Mouse (Mus musculus): ENCODE results near the gene Hoxa3.

Hoxa3 gene

DNA sequence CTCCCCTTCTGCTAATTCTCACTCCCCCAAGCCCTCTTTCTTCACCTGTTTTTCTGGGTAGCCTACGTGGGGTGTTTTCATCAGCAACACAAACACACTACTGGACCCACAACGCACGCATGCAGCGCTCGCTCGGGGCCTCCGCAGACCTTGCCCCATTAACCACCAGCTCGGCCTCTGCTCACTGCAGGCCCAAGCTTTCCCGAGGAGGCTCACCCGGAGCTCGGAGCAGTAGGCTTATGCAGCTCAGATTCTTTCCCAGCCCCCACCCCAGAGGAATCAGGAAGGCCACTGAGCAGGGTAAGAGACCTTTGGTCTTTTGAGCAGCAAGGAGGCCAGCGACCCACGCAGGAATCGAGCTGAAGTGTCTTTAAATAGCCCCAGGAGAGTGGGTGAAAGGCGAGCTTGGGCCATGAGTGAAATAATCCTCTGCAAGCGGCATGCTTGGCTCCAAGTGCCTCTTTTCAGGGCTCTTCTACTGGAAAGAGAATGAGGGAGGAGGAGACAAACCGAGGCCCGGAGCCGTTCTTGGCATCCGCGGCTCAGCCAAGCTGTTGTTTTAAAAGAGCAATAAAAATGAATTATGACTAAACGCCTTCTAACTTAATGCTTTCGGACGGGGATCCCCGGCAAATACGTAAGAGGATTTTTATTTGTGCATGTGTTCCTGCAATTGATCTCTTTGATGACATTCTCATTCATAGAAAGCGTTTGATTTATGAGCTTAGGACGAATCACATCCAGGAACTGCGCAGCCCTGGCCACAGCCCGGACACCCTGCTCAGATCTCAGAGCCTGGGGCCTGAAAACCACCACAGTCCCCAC is 52.4 kb downstream of the Hoxa3 start:
- in situ Hi-C loops (cut with MboI, MseI) = no loop called here

DNA sequence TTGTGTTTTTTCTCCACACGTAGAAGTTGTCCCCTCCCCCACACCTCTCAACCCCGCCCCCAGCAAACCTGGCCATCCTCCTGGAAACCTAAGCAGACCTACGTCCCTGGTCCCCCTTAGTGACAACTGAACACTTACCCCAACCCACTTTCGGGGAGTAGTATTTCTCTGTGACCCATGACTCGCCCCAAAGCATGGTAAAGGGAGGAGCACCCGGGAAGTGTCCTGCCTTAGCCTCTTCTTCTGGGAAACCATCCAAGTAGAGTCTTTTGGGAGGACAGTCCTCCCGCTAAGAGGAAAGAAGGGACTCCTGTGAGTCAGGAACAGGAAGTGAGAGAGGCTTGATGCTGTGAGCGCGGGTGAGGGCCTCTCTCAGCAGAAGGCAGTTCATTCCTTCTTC is 53.2 kb downstream of the Hoxa3 start:
- in situ Hi-C loops (cut with MboI, MseI) = no loop called here

DNA sequence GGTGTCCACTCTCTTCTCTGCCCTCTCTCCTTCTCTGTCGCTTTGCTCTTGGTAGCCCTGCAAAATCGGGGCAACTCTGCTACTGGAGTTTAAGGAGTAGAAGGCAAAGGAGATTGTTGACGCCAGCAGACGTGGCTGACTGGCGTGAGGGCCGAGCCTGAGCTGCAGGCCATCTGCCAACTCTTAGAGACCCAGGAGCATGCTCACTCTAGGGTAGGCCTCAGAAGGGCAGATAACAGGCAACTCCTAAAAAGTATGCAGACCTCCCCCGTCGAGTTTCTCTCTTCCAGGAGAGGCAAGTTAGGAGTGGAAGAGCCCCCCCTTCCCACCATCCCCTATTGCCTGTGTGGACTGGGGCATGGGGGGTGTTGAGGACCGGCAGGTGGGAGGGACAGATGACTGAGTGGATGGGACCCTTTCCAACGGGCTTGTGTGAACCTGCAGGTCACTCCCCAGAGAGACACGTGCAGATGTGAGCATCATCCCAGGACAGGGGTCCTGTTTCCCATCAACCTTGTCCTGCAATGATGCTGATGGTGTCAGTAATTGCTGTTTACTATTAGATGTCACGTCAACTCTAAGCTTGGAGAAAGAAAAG is 53.9 kb downstream of the Hoxa3 start:
- in situ Hi-C loops (cut with MboI, MseI) = no loop called here

DNA sequence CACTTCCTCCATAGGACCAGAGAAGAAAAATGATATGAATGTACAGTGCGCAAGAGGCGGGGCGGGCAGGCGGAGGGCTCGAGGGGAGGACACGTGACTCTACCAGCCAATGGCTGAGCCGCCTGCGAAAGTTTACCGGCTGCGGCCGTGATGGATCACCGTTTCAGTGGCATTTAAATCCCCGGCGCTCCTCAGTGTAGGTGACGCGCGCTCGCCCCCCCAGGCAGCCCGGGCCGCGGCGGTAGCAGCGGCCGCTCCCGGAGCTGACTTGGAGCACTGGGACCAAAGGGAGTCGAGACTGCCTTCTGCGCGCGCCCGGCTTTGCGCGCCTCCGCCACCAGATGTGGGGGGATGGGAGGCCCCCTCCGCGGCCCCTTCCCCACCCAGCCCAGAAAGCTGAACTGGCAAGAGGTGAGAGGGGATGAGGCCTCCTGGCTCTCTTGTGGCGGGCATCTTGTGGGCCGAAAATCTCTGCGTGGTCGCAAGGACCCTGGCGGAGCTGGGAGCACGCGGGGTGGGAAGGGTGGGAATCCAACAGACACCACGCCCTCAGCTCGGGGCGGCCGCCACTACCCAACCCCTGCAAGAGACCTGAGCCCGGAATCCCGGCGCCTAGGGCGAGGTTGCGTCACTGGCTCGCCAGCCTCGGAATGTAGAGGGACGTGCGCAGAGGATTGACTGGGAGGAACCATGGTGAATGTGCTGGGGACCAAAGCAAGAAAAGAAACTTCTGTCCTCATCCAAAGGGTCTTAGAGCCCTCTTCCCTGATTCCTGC is 54.7 kb downstream of the Hoxa3 start, which contains the start of gene Hoxa1:
TSS of gene Hoxa1 (minus strand) at position 42 of the 776 bp plus-strand sequence.
- in situ Hi-C loops (cut with MboI, MseI) = no loop called here

DNA sequence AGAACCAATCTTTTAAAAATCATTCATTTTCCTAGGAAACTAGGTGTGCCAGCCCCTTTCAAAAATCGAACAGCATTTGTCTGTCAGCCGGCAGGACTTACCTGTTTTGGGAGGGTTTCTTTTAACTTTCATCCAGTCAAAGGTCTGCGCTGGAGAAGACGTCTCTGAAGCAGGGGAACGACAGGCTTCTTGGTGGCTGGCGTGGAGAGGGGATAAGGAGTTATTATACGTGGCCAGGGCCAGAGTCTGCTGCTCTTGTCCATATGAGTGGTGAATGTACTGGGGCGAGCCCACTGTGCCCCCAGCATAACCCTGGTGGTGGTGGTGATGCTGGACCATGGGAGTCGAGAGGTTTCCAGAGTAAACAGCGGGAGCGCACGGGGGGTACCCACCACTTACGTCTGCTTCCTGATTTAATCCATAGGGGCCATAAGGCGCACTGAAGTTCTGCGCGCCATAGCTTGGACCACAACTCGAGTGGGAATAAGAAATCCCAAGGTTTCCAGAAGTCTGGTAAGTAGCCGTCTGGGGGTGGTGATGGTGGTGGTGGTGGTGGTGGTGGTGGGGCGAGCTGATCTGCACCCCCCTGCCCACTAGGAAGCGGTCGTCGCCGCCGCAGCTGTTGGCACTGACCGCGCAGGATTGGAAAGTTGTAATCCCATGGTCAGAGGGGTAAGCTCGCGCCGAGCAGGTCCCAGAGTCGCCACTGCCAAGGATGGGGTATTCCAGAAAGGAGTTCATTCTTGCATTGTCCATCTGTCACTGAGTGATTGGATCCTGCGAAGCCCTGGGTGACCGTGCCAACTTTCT is 55.5 kb downstream of the Hoxa3 start:
- in situ Hi-C loops (cut with MboI, MseI) = no loop called here

DNA sequence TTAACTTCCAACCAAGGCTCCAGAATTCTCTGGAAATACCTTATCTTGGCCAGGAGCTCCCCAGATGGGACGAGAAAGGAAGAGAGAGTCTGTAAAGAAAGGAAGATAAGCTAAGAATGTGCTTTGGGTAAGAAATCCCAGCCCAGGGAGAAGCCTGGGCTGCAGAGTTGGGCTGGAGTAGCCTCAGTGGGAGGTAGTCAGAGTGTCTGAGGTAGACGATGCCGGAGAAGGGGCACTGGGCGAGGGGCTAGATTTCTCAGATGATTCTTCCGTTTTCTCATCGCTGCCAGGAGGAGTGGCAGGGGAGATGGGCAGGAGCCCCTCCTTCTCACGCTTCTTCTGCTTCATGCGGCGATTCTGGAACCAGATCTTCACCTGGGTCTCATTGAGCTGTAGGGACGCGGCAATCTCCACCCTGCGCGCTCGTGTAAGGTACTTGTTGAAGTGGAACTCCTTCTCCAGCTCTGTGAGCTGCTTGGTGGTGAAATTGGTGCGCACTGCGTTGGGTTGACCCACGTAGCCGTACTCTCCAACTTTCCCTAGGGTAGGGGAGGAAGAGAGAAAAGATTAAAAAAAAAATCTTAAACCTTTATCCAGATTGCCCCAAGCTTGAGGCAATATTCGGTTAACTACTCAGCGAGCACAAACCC is 56.5 kb downstream of the Hoxa3 start:
- in situ Hi-C loops (cut with MboI, MseI) = no loop called here

DNA sequence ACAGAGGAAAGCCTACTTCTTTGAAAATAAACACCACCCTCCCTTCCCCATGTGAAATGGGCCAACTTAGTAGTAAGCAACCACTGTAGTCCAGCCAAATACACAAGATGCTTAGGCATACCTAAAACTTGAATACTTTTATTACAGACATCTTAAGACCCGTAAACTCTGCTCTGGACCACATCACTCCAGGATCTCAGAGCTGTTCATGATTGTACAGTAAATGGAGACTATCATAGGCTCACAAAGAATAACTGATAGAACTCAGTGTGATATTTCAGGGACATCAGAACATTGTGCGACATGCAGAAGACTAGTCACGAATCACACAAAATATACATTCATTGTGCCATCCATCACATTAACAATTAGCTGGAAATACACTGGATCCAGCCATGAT is 57.7 kb downstream of the Hoxa3 start:
- in situ Hi-C loops (cut with MboI, MseI) = no loop called here

DNA sequence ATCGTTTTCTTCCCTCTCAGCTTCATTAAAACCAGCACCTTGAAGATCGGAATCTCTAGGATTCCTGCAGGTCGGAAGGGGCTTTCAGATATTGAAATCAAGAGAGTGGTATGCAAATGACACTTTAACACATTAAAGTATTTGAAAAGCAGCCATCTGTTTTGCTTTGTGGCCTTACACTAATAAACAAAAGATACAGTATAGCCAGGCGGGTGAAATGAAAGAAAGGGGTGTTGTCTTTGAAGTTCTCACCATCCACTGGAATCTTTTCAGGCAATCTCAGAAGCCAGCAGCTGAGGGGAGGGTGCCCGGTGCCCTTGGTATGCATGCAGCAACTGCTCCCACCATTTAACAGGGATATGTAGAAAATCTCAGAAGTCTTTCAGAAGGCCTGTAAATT is 59.1 kb downstream of the Hoxa3 start:
- in situ Hi-C loops (cut with MboI, MseI) = no loop called here

DNA sequence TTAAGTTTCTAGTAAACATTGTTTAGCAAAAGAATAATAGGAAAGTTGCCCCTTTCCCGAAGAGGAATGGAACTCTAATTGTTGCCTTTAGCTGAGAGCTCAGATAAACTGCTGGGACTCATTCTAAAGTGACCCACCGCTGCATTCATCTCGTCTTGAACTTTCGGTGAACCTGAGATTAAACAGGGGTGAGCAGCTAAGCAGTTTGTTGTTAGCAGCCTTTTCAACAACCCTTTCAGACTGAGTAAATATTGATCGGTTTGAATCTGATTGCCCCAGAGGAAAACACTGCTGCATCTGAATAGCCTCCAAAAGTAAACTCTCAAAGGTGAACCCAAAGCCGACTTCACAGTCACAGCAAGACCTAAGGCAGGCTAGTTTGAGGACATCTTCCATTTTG is 59.9 kb downstream of the Hoxa3 start:
- in situ Hi-C loops (cut with MboI, MseI) = no loop called here

DNA sequence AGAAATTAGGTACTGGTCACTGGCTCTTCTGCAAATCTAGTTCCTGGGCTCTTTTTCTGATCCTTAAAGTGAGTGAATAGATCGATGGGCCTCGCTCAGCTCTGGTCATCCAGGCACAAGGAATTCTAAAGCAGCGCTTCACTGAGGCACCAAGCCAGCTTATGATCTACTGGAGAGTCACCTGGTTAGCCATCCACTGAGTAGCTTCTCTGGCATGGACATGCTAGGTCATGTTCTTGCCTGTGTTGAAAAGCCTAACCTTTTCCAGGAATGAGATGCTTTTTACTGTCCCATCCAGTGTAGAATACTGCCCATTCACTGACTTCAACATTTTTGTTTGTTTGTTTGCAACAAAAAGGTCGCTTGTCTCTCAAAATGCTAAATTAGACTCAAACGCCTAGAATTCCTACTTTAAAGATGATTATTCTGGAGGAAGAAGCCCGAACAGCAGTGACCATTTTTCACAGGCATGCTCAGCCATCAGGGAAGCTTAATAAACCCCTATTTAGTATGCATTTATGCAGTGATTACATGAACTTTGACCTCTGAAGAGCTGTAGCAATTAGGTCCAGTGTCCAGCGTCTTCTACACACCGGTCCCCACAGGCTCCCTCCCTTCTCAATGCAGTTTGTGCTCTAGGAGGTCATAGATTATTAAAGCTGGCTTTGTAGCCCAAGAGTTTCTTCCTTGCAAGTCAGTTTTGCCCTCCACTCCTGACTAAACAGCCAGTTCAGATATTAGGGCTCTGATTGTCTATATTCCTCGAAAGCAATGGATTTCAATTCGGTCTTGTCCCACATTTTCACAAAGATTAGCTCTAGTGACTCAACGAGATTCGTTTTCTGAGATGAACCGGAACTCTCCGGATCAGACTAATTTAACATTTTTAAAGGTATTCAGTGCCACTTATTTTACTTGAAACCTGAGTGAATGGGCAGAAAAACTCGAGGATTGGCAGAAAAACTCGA is 60.6 kb downstream of the Hoxa3 start:
- in situ Hi-C loops (cut with MboI, MseI) = no loop called here

DNA sequence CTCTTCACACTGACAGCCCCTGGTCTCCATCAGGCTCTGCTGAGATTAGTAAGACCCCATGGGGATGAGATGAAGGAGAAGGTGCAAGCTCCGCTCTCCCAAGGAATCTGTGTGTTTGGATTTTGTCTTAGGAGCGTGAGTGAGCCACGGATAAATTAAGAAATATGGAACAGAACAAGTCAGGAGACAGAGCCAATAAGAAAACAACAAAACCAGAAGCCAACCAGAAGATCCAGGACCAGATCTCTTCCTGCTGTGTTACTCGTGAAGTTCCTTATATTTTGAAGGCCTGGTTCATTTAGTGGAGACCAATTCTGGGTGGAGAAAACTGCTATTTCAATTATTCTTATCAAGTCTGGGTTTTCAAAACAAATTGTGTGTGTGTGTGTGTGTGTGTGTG is 61.6 kb downstream of the Hoxa3 start:
- in situ Hi-C loops (cut with MboI, MseI) = no loop called here

DNA sequence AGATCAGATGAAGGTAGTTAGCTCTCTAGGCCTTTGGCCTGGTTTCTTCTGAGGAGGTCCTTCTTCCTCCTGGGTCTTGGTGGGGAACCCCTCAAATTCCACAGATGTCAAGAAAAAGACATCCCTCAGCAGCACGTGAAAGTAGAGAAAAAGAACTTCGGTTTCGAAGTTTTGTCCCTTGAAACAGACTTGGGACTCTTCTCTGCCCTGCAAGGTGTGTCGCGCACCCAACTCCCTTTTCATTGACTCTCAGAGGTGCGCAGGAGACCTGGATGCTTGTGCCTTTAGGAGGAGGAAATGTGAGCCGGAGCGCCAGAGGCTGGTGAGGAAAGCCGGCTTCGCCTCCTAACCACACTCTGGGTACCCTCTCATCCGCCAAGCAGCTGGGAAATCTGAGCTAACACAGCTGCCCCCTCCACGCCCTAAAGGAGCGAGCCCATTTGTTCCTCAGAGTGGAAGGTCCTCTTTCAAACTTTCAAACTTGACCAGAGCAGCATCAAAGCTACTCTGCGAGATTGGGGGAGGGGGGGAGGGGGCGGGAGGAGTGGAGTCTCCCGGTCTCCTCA is 62.7 kb downstream of the Hoxa3 start:
- in situ Hi-C loops (cut with MboI, MseI) = no loop called here

DNA sequence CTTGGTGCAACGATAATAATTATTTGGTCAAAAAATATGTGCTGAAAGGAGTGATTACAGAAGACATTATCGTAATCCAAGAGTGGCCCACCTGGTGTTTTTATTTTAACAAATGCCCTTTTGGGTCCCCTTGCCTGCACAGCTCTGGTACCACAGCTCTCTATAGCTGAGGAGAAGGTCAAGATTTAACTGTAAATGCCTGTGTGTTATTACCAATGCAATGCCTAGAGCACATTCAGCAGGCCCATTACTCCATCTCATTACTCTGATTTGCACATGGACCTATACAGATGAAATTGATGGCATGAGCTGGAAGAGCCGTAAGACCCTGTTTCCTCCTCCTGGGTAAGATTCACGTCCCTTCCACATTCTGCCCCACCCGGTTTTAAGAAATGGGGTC is 74.0 kb downstream of the Hoxa3 start:
- in situ Hi-C loops (cut with MboI, MseI) = no loop called here

DNA sequence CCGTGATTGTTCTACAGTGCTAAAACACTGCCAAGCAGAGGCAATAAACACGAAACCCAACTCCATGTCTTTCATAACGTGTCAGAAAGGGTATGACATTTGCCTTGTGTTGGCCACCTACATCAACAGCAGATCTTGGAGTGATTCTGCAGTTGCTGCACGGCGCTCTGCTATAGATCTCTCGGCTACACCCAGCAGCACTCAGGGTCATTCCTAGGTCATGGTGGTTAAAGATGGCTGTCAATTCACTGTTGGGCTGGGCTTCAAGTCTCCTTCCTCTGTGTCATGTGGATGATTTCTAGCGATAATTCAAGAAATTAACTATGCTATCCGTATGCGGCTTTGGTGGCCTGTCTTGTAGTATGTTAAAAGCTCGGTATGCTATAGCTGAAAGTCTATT is 74.6 kb downstream of the Hoxa3 start:
- in situ Hi-C loops (cut with MboI, MseI) = no loop called here

DNA sequence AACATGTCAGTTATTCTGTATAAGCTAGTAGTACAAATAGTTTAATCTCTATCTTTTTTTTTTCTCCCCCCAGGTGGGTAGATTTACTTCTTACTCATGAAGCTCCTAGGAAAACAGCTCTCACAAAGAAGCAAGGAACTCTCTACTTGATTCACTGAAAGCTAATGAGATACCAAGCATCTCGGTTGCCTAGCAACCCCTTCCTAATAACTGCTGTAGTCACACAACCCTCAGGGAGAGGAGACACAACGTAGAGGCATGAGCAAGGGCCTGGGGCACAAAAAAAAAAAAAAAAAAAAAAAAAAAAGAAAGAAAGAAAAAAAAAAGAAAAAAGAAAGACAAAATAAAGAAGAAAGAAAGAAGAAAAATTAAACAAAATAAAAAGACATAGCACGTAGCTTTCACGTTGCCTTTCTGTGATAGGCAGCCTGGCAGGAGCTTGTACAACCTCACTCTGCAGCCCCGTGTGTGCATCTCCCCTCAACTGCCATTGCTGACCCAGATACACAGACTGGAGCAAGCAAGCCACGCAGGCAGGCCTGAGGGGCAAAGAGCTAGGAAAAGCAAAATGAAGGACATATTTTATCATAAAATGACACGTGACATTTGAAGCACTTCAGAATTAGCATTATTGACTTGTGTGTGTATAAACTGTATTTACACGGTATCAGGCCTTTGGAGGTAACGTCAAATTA is 75.1 kb downstream of the Hoxa3 start:
- in situ Hi-C loops (cut with MboI, MseI) = no loop called here

DNA sequence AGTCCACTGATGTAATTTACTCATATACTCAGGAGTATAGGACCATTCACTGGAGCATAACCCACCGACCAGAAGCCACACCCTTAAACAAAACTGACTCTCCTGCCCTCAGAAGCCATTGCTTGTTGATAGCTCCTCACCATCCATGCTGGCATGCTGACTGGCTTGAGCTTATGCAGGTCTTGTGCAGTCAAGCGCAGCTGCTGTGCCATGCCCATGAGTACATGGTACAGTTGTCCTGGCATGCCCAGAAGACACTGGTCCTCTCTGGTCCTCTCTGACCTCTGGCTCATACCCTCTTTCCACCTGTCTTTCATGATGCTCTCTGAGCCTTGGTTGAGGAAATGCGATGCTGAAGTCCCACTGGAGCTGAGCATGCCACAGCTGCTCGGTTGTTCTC is 89.5 kb downstream of the Hoxa3 start:
- in situ Hi-C loops (cut with MboI, MseI) = no loop called here

DNA sequence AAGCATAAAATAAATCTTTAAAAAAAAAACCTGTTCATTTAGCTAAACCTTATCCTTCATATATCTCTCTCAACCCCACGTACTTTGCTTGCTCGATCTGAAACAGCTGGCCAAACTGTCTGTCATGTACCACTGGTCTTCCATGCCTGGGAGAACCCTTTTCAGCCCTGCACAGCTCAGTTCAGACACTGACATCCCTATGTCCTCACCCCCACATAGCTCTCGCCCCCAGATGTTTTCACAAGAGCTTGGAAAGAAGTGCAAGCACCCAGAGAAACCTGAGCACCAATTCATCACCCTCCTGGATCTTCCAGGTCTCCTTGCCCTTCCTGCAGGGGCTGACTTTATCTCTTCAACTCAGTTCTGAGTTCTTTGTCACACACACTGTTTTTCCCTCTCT is 92.0 kb downstream of the Hoxa3 start:
- in situ Hi-C loops (cut with MboI, MseI) = no loop called here

Measured in T-helper 1 cell (primary cell).